Mouse (Mus musculus) urinary bladder, postnatal 25 days (tissue): Measurements from ENCODE around the gene Ceacam15.
A peak's percentile ranks its signal among the peaks of the same experiment; 100 is the strongest.

Experiments used
- DNase-seq: peaks from one replicate; pipeline ENCODE4 v3.0.0; 2022; ENCODE audit warnings: low spot score

The Ceacam15 gene

GRCm38 (mm10) chr7:16629598-16630296 is 45.8 kb downstream of the Ceacam15 start:
- peak; percentile 36 for DNase-seq

- DNase-seq, result peak; percentile 62
Observed at GRCm38 (mm10) chr7:16628096-16628771, 47.3 kb downstream of the Ceacam15 start.

GRCm38 (mm10) chr7:16623687-16624086 is 51.8 kb downstream of the Ceacam15 start:
- DNase-seq, result no peak

GRCm38 (mm10) chr7:16623131-16623530 is 52.4 kb downstream of the Ceacam15 start:
- no peak for DNase-seq
